Mouse (Mus musculus): ENCODE results near the gene Synpo2. TPM values are rescaled to one million over a fixed set of nuclear protein-coding genes. Genes with fewer than 3 reads are reported as not detected.

Gene Synpo2
- total RNA-seq, 2 experiments from 2014 or later, result 154 to 156 TPM

DNA sequence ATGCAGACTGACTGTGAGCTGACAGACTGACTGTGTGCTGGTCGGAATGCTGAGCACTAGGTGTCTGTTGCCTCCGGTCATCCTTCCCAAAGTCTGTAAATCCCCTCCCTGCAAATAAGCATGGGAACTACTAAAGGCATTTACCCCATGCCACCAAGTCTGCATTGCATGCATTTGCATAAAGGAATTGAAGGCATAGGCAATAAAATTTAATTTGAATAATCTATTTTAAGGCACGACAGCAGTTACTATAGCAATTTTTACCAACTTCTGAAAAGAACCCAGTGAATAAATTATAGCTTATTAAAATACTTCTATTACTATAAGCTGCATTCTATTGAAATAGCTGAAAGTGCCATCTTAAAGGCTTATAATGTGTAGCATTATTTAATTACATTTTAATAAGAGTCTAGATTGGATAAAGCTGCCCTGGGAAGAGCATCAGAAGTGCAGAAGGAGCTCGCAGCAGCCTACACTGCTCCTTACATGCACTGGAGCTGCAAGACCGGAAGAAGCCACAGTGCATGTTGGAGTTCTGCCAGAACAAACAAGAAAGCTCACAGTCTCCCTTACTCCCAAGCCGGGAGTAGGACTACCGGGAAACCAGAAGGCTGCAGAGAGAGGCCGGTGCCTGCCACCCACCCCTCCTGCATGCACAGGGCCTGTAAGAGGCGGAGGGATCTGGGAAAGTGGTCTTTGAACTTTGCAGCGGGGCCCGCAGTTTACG, 142.9 kb downstream of the Synpo2 start:
- DNase-seq, result no peak

DNA sequence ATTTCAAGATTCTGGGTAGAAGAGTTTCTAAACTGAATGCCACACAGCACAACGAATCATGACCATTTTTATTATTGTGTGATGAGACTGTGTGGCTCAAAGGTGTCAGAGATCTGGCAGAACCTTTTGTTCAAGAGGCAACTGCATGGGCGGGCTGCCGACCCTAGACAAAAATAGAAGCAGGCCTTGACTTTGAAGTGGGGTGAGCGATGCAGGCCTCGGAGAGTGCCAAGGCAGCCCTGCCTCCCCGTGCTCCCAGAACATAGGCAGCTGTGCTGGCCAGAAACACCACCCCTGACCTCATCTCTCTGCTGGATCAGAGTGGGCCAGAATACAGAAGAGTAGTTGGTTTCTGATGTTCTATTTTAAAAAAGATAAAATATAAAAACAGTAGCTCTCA, 143.5 kb downstream of the Synpo2 start:
- peak; percentile 64 for DNase-seq

GRCm38 (mm10) chr3:123089297-123090020, 146.5 kb downstream of the Synpo2 start:
- no peak for DNase-seq

DNA sequence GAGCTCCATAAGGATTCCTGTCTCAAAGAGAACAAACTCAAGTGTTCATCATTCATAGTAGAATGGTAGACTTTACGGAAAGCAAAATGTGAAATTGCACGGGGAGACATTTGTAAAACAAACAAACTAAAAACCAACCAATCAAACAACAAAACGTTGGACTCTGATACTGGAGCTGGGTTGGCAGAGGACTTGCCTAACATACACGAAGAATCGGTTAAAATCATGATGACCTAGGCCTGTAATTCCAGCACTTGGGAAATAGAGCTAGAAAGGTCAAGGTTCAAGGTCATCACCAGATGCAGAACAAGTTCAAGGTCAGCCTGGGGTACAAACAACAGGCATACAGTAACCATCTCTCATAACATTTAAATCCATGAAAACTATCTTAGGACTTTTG, 147.7 kb downstream of the Synpo2 start:
- no peak for DNase-seq

- no peak for DNase-seq
Observed at GRCm38 (mm10) chr3:123085871-123086501, 150.0 kb downstream of the Synpo2 start.

- no peak for DNase-seq
Observed at GRCm38 (mm10) chr3:123081665-123082064, 154.3 kb downstream of the Synpo2 start.

GRCm38 (mm10) chr3:123080943-123081342, 155.0 kb downstream of the Synpo2 start:
- DNase-seq, result no peak

DNA sequence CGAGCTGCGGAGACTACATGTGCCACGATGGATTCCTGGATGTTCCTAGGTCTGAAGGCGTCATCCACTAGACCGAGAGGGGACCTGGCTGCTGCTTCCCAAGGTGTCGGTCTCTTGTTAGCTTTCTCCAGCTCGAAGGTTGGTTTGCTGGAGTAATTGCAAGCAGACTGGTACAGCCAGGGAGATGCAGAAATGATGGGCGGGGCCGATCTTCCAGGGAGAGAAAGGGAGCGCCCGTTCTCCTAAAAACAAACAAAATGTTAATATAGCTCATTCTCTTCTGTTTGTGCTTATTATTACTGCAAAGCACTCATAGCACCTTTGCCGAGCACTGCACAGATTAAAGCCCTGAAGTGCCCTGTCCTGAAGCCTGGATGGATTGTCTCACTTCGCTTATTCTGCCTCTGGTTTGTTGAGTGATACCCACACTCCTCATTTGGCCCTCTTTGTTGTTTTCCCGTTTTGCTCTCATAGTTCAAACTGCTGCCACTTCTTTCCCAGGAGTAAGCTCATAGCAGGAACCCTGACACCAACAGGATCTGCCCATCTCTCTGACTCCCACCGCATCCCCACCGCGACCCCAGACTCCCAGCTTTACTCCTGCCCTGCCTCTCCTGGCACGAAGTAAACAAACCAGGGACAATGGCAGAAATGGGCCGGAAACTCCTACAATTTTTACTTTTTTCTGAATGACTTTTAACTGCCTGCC, 155.8 kb downstream of the Synpo2 start:
- no peak for DNase-seq

- DNase-seq, result no peak
Observed at GRCm38 (mm10) chr3:123075759-123076158, 160.2 kb downstream of the Synpo2 start.

DNA sequence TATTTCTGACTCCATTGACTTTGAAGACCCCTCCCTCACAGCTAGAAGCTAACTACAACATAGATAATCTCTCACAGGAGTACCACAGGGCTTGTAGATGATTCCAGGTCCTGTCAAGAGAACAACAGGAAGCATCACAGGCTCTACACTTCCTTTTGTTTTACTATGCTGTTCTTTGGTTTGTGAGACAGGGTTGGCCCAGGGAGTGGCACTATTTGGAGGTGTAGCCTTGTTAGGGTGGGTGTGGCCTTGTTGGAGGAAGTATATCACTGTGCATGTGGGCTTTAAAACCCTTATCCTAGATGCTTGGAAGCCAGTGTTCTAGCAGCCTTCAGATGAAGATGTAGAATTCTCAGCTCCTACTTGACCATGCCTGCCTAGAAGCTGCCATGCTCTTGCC, 160.9 kb downstream of the Synpo2 start:
- no peak for DNase-seq

DNA sequence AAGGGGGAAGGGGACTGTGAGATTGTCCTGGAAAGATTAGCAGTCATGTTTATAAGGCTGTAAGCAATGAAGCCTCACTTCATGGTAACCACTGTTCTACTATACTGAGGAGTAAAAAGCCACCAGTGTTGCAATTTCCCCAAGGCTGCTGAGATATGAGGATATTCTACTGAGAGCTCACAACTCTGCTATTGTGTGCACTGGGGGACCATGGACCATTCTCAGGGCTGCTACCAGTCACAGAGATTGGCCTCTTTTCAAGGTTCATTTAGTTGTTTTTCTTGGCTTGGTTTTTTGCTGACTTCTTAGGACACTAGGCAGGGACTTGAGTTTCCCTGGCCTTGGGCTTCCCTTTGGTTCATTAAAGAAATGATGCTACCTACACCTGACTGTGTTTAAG, 162.6 kb downstream of the Synpo2 start:
- DNase-seq, result no peak

DNA sequence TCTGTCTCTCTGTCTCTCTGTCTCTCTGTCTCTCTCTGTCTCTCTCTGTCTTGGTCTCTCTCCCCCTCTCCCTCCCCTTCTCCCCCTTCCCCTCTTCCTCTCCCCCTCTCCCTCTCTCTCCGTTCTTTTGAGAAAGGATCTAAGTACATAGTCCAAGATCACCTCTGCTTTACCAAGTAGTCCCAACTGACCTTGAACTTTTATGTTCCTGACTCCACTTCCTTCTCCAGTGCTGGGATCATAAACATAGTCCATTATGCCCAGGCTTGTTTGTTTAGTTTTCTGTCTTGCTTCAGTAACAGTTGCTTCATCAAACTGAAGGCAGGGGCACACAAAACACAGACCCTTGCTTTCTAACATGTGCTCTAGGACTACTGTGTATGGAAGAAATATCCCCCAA, 163.5 kb downstream of the Synpo2 start:
- DNase-seq, result no peak

DNA sequence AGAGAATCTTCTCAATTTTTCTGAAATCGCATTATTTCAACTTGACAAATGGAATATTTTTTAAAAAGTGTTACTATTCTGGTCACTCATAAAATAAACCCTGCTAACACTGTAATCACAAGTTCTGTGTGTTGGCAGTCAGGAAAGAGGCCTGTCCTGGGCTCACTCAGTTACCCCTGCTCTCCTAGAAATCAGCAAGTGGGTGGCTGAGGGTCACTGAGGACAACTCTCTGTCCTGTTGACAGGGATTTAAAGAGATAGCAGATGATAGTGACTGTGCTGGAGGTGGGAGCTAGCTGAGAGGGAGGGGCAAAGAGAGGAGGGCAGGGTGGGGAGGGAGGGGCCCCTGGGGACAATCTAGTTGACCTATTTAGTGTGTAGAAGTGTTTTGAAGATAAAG, 165.0 kb downstream of the Synpo2 start:
- DNase-seq, result no peak

GRCm38 (mm10) chr3:123066836-123067235, 169.1 kb downstream of the Synpo2 start:
- DNase-seq, result no peak

DNA sequence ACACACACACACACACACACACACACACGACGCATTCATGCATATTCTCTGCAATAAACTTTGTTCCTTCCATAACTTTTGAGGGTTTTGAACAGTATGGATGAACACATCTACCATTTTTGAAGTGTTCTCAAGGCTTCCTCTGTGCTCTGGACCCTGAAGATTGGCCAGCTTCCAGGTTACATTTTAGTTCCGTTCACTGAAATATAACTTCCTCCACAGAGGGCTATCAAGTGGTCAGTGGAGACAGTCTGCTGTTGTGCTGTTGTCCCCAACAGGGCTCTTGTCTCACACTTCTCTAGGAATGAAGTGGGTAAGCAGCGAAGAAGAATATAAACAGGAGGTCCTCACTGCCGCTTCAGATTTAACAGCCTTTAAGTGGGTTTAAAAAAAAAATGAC, 170.5 kb downstream of the Synpo2 start:
- no peak for DNase-seq

GRCm38 (mm10) chr3:123064186-123064585, 171.8 kb downstream of the Synpo2 start:
- no peak for DNase-seq

- no peak for DNase-seq
Observed at GRCm38 (mm10) chr3:123061931-123062330, 174.0 kb downstream of the Synpo2 start.

- no peak for DNase-seq
Observed at GRCm38 (mm10) chr3:123058832-123059231, 177.1 kb downstream of the Synpo2 start.

DNA sequence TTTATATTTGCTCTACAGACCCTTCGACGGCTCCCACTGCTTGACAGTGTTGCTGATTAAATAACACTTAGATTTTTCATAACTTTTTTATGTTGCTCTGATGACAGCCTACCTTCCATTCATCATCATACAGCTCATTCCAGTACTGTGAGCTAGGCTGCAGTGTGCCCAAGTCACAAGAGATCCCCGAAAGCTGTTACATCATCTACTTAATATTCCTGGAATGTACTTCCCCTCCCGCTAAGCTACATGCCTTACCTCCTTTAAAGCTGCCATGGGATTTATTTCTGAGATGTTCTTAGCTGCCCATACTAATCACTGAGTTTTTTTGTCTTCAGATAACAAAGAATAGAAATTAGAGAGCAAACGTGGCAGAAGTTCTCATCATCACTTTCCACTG, 181.8 kb downstream of the Synpo2 start:
- DNase-seq, result no peak

GRCm38 (mm10) chr3:123053192-123053938, 182.6 kb downstream of the Synpo2 start:
- no peak for DNase-seq

GRCm38 (mm10) chr3:123042308-123042707, 193.6 kb downstream of the Synpo2 start:
- no peak for DNase-seq

- no peak for DNase-seq
Observed at GRCm38 (mm10) chr3:123034752-123035151, 201.2 kb downstream of the Synpo2 start, which contains the start of gene Myoz2. TSS of gene Myoz2 (minus strand) at chr3:123035015.

Measured in gastrocnemius, postnatal 10 days (tissue).